Mouse (Mus musculus): ENCODE data around the gene Proser2. TPM values are rescaled to one million over a fixed set of nuclear protein-coding genes. Genes with fewer than 3 reads are reported as not detected.

Proser2 gene
- total and polyA plus RNA-seq, 3 experiments: 8.7 to 18.7 (median 15.6) TPM

GRCm38 (mm10) chr2:6072685-6073260 lies 57.2 kb downstream of the Proser2 start:
- DNase-seq: no peak

- peak; percentile 77 for DNase-seq
Measured at GRCm38 (mm10) chr2:6071598-6072440, 58.2 kb downstream of the Proser2 start.

- DNase-seq: no peak
Measured at GRCm38 (mm10) chr2:6070925-6071324, 59.1 kb downstream of the Proser2 start.

- no peak for DNase-seq
Measured at GRCm38 (mm10) chr2:6067341-6067740, 62.7 kb downstream of the Proser2 start.

GRCm38 (mm10) chr2:6060071-6060804 lies 69.8 kb downstream of the Proser2 start:
- no peak for DNase-seq

- no peak for DNase-seq
Measured at GRCm38 (mm10) chr2:6059291-6059690, 70.7 kb downstream of the Proser2 start.

- peak; percentile 51 for DNase-seq
Measured at GRCm38 (mm10) chr2:6056518-6056917, 73.5 kb downstream of the Proser2 start.

GRCm38 (mm10) chr2:6055466-6055865 lies 74.5 kb downstream of the Proser2 start:
- DNase-seq: no peak

- DNase-seq: no peak
Measured at GRCm38 (mm10) chr2:6049018-6049417, 81.0 kb downstream of the Proser2 start.

GRCm38 (mm10) chr2:6048570-6048969 lies 81.4 kb downstream of the Proser2 start:
- DNase-seq: no peak

Other genes starting within 250 kb of the Proser2 start
- gene Sec61a2, start 234.8 kb downstream of the Proser2 start, total RNA-seq (2021): 10 to 100 TPM; 24.1 to 31.7 TPM
- gene Sec61a2, start 234.8 kb downstream of the Proser2 start, polyA plus RNA-seq (2012; rRNA removed): 24.3 and 25.5 TPM in 2 replicates
- gene Dhtkd1, start 187.4 kb downstream of the Proser2 start, total RNA-seq (2021): 10 to 100 TPM; 12.1 to 14.8 TPM
- gene Dhtkd1, start 187.4 kb downstream of the Proser2 start, polyA plus RNA-seq (2012; rRNA removed): 4.2 and 4.3 TPM in 2 replicates
- 10 to 100 TPM; 19.5 to 27.4 TPM for gene Upf2, start 178.7 kb downstream of the Proser2 start, total RNA-seq (2021)
- gene Upf2, start 178.7 kb downstream of the Proser2 start, polyA plus RNA-seq (2012; rRNA removed): 0.52 and 0.63 TPM in 2 replicates
- 10 to 100 TPM; 40.3 to 69.0 TPM for gene Echdc3, start 82.8 kb upstream of the Proser2 start, total RNA-seq (2021)
- gene Echdc3, start 82.8 kb upstream of the Proser2 start, polyA plus RNA-seq (2012; rRNA removed): 58.0 and 70.1 TPM in 2 replicates
- gene Usp6nl, start 192.5 kb upstream of the Proser2 start, total RNA-seq (2021): 10 to 100 TPM; 35.9 to 42.0 TPM
- 3.3 and 5.9 TPM in 2 replicates for gene Usp6nl, start 192.5 kb upstream of the Proser2 start, polyA plus RNA-seq (2012; rRNA removed)

All from adrenal gland, adult 2 months (tissue).